Mouse (Mus musculus) embryonic facial prominence, embryonic 14.5 days (tissue): Measurements from ENCODE around the gene Met. TPM values are rescaled to one million over a fixed set of nuclear protein-coding genes. Genes with fewer than 3 reads are reported as not detected.
A peak's percentile ranks its signal among the peaks of the same experiment; 100 is the strongest.

Source experiments
- ATAC-seq: fragments of 200-750 bp; cut with Nextera tagmentation; 2 replicates; pipeline ENCODE4 v1.8.0; 2017; ENCODE audit warnings: low read depth, moderate number of reproducible peaks, moderate TSS enrichment
- DNase-seq: peaks from one replicate; pipeline ENCODE4 v3.0.0-alpha.2; 2015; ENCODE audit warnings: low spot score
- H3K27ac ChIP-seq: fragments of 300-500 bp; sonication (generic); replicated peaks from 2 replicates; pipeline ENCODE4 v1.5.1; 2014; ENCODE audit warnings: low read depth, mild to moderate bottlenecking, low read length, moderate library complexity
- H3K27me3 ChIP-seq: fragments of 300-500 bp; sonication (generic); replicated peaks from 2 replicates; pipeline ENCODE4 v1.6.1; 2014; ENCODE audit warnings: low read length; ENCODE audit not compliant: control insufficient read depth, insufficient read depth
- H3K36me3 ChIP-seq: fragments of 300-500 bp; sonication (generic); 2 replicates; pipeline ENCODE4 v1.6.1; 2014; ENCODE audit warnings: low read length, mixed read lengths; ENCODE audit not compliant: control insufficient read depth, insufficient read depth
- H3K4me1 ChIP-seq: fragments of 300-500 bp; sonication (generic); 2 replicates; pipeline ENCODE4 v1.6.1; 2014; ENCODE audit warnings: antibody characterized with exemption, low read length; ENCODE audit not compliant: control insufficient read depth, insufficient read depth
- H3K4me2 ChIP-seq: fragments of 300-500 bp; sonication (generic); 2 replicates; pipeline ENCODE4 v1.6.1; 2014; ENCODE audit warnings: low read depth, mild to moderate bottlenecking, low read length, moderate library complexity, mixed read lengths
- H3K4me3 ChIP-seq: fragments of 300-500 bp; sonication (generic); 2 replicates; pipeline ENCODE4 v1.5.1; 2014; ENCODE audit warnings: low read depth, mild to moderate bottlenecking, low read length
- H3K9ac ChIP-seq: fragments of 300-500 bp; sonication (generic); 2 replicates; pipeline ENCODE4 v1.6.1; 2014; ENCODE audit warnings: low read depth, mild to moderate bottlenecking, low read length, moderate library complexity, mixed read lengths
- H3K9me3 ChIP-seq: fragments of 300-500 bp; sonication (generic); 2 replicates; pipeline ENCODE4 v1.6.1; 2016; ENCODE audit warnings: low read length; ENCODE audit not compliant: control insufficient read depth
- WGBS: fragments of 180-500 bp; shearing (Covaris S2); extraction: QIAGEN DNeasy Blood & Tissue Kit; methylation state at CpG from one replicate; pipeline ENCODE4 v1.1.7; 2014; 5-methylcytosine and 5-hydroxymethylcytosine counted together
- polyA plus RNA-seq: library from polyadenylated mRNA; unstranded; fragments of >200 nt; fragmentation: Nextera tagmentation; extraction: Ambion mirVana; gene quantifications from 2 replicates; pipeline ENCODE4 v1.2.1, GENCODE M21; 2014

Met gene
- polyA plus RNA-seq, 1 experiment from 2014 or later, result 11.1 TPM

- Histone ChIP-seq H3K27ac (no peak overlapping the region), H3K9me3 (no peaks in the 10 kb centered on the region), H3K4me3 (no peak overlapping the region), H3K4me1 (no peaks in the 10 kb centered on the region), H3K9ac (no peak overlapping the region), H3K27me3 (peaks cover 4% of the 10 kb centered on the region; the same call in 1 of the 2 replicates), H3K4me2 (no peak overlapping the region), H3K36me3 (no peaks in the 10 kb centered on the region)
- DNase-seq (no peak), ATAC-seq (no peak)
- WGBS, result 57% methylated on average over 6 of the region's 6 CpGs
These were observed 4.0 kb upstream of the Met start for GRCm38 (mm10) chr6:17459561-17459960.

- H3K27ac ChIP-seq, result no peak overlapping the region
- H3K9ac ChIP-seq, result no peak overlapping the region
- DNase-seq (no peak), ATAC-seq (no peak)
- H3K4me1 ChIP-seq, result no peaks in the 10 kb centered on the region
- peaks cover 4% of the 10 kb centered on the region; the same call in 1 of the 2 replicates for H3K27me3 ChIP-seq
- H3K36me3 ChIP-seq, result no peaks in the 10 kb centered on the region
- H3K4me2 ChIP-seq, result no peak overlapping the region
- H3K9me3 ChIP-seq, result no peaks in the 10 kb centered on the region
- WGBS, result 71% methylated on average over 7 of the region's 7 CpGs
- H3K4me3 ChIP-seq, result no peak overlapping the region
These were observed 2.2 kb upstream of the Met start for GRCm38 (mm10) chr6:17461435-17461834.

- peak overlapping the region; percentile 2; the same call in 1 of the 2 replicates for H3K27ac ChIP-seq
- peak; percentile 23; the same call in 1 of the 2 replicates for ATAC-seq
- 9% methylated on average over 15 of the region's 15 CpGs for WGBS
These were observed 853 bp downstream of the Met start for GRCm38 (mm10) chr6:17464281-17465025.

GRCm38 (mm10) chr6:17466526-17466925 lies 2.9 kb downstream of the Met start:
- Histone ChIP-seq H3K27ac (no peak overlapping the region), H3K36me3 (no peaks in the 10 kb centered on the region), H3K27me3 (0 out of 2 replicates have a peak, but pooled peaks cover 4% of the 10 kb centered on the region), H3K9me3 (no peaks in the 10 kb centered on the region), H3K4me1 (no peaks in the 10 kb centered on the region), H3K4me3 (no peak overlapping the region), H3K4me2 (no peak overlapping the region), H3K9ac (no peak overlapping the region)
- WGBS, result 84% methylated on average over 3 of the region's 3 CpGs
- DNase-seq (no peak), ATAC-seq (no peak)

More at GRCm38 (mm10) chr6:17464281-17465025, 853 bp downstream of the Met start:
- Histone ChIP-seq H3K9me3 (no peaks in the 10 kb centered on the region), H3K36me3 (no peaks in the 10 kb centered on the region), H3K27me3 (0 out of 2 replicates have a peak, but pooled peaks cover 4% of the 10 kb centered on the region), H3K9ac (peak overlapping the region; percentile 72), H3K4me1 (no peaks in the 10 kb centered on the region), H3K4me3 (peak overlapping the region; percentile 59), H3K4me2 (peak overlapping the region; percentile 95)
- DNase-seq, result no peak

GRCm38 (mm10) chr6:17468993-17469392 lies 5.4 kb downstream of the Met start:
- 79% methylated on average over 5 of the region's 5 CpGs for WGBS
- no peaks in the 10 kb centered on the region for H3K9me3 ChIP-seq

GRCm38 (mm10) chr6:17473128-17473527 lies 9.5 kb downstream of the Met start:
- Histone ChIP-seq H3K9ac (no peak overlapping the region), H3K36me3 (no peaks in the 10 kb centered on the region), H3K27ac (no peak overlapping the region), H3K4me1 (no peaks in the 10 kb centered on the region), H3K9me3 (no peaks in the 10 kb centered on the region), H3K27me3 (no peaks in the 10 kb centered on the region), H3K4me3 (no peak overlapping the region), H3K4me2 (no peak overlapping the region)
- 92% methylated on average over 3 of the region's 3 CpGs for WGBS
- DNase-seq, result no peak
- no peak for ATAC-seq

More at GRCm38 (mm10) chr6:17468993-17469392, 5.4 kb downstream of the Met start:
- H3K4me2 ChIP-seq, result no peak overlapping the region
- H3K4me1 ChIP-seq, result no peaks in the 10 kb centered on the region
- H3K36me3 ChIP-seq, result no peaks in the 10 kb centered on the region
- no peak for ATAC-seq
- no peak overlapping the region for H3K4me3 ChIP-seq
- no peaks in the 10 kb centered on the region for H3K27me3 ChIP-seq
- DNase-seq, result no peak
- no peak overlapping the region for H3K27ac ChIP-seq
- no peak overlapping the region for H3K9ac ChIP-seq

- H3K4me1 ChIP-seq, result no peaks in the 10 kb centered on the region
- DNase-seq (no peak), ATAC-seq (no peak)
- H3K9me3 ChIP-seq, result no peaks in the 10 kb centered on the region
- 79% methylated on average over 1 of the region's 1 CpGs for WGBS
- no peak overlapping the region for H3K4me3 ChIP-seq
- H3K36me3 ChIP-seq, result no peaks in the 10 kb centered on the region
- no peak overlapping the region for H3K4me2 ChIP-seq
- no peaks in the 10 kb centered on the region for H3K27me3 ChIP-seq
- no peak overlapping the region for H3K27ac ChIP-seq
- H3K9ac ChIP-seq, result no peak overlapping the region
These were observed 14.2 kb downstream of the Met start for GRCm38 (mm10) chr6:17477823-17478222.

- no peak overlapping the region for H3K27ac ChIP-seq
- no peak for ATAC-seq
These were observed 14.7 kb downstream of the Met start for GRCm38 (mm10) chr6:17478252-17478651.

More at GRCm38 (mm10) chr6:17478252-17478651, 14.7 kb downstream of the Met start:
- H3K9me3 ChIP-seq, result no peaks in the 10 kb centered on the region
- H3K27me3 ChIP-seq, result no peaks in the 10 kb centered on the region
- H3K4me3 ChIP-seq, result no peak overlapping the region
- no peaks in the 10 kb centered on the region for H3K4me1 ChIP-seq
- no peak overlapping the region for H3K9ac ChIP-seq
- 95% methylated on average over 6 of the region's 6 CpGs for WGBS
- DNase-seq, result no peak
- H3K36me3 ChIP-seq, result no peaks in the 10 kb centered on the region
- H3K4me2 ChIP-seq, result no peak overlapping the region
